26 mouse cellular contexts compared by ENCODE assay signal in genomic region chr3:100961501-100961900, GRCm38 (mm10). TPM values are rescaled to one million over a fixed set of nuclear protein-coding genes. Genes with fewer than 3 reads are reported as not detected.
A peak's percentile ranks its signal among the peaks of the same experiment; 100 is the strongest.
DNase-seq lines count a peak whose midpoint lies in the region; ATAC-seq and TF ChIP-seq lines count a peak whose summit lies in the region.
"Had no signal": no experiment of that assay in that cellular context is flagged by ENCODE, and none has a peak within 500 bp of the region (broad histone marks: within the 10 kb centered on the region; RNA-seq: fewer than 3 reads in every experiment).

No protein-coding gene starts in this region.

- peak overlapping the region; percentile 50 for H3K9ac ChIP-seq in heart, embryonic 13.5 days
- H3K9ac ChIP-seq in hindbrain, embryonic 13.5 days: 0 out of 2 replicates have a peak overlapping the region, but pooled peaks have one; percentile 13
- no peak overlapping the region for H3K9ac ChIP-seq in hindbrain, embryonic 11.5 days (ENCODE audit: low read depth, low read length)
- H3K9ac ChIP-seq: embryonic facial prominence, embryonic 15.5 days; forebrain, embryonic 12.5 days; forebrain, postnatal 0 days; kidney, embryonic 15.5 days; limb, embryonic 12.5 days; lung, embryonic 14.5 days; midbrain, embryonic 15.5 days; stomach, embryonic 15.5 days had no signal

- TF ChIP-seq POLR2A in lung, adult 2 months (IDR thresholded peaks at IDR 0.05; ENCODE audit: borderline replicate concordance, extremely low read depth, low read depth, low read length): no peak

- 67% methylated on average over 7 of the region's 7 CpGs for WGBS in heart, embryonic 13.5 days
- WGBS in hindbrain, embryonic 13.5 days: 93% methylated on average over 7 of the region's 7 CpGs
- WGBS in hindbrain, embryonic 11.5 days: 92% methylated on average over 7 of the region's 7 CpGs
- 74% methylated on average over 7 of the region's 7 CpGs for WGBS in lung, adult 2 months

- no peak for DNase-seq in heart, postnatal 4 days
- no peak for DNase-seq in hindbrain, embryonic 11.5 days (ENCODE audit: low spot score)
- peak; percentile 35 for DNase-seq in lung, postnatal 36 days
- DNase-seq in lung, adult 2 months: no peak
- no peak for DNase-seq in left cerebral cortex, postnatal 4 days
- DNase-seq: adrenal gland, postnatal 36 days; B cell, adult 2 months; cerebellum, adult 18-20 months; cerebellum, postnatal 10 days; forebrain, postnatal 0 days; kidney, adult 18-20 months; kidney, postnatal 25 days; lung, embryonic 14.5 days; right cerebral cortex, postnatal 25 days; thymus, adult 18-20 months; thymus, postnatal 25 days had no signal

- H3K4me3 ChIP-seq in heart, embryonic 13.5 days: no peak overlapping the region
- no peak overlapping the region for H3K4me3 ChIP-seq in hindbrain, embryonic 13.5 days
- H3K4me3 ChIP-seq in hindbrain, embryonic 11.5 days (ENCODE audit: low read depth, low read length): no peak overlapping the region
- no peak overlapping the region for H3K4me3 ChIP-seq in lung, adult 2 months (replicated peaks; ENCODE audit: extremely low read depth, low read depth, low read length)
- H3K4me3 ChIP-seq: embryonic facial prominence, embryonic 15.5 days; forebrain, embryonic 12.5 days; kidney, embryonic 15.5 days; limb, embryonic 12.5 days; midbrain, embryonic 15.5 days; stomach, embryonic 15.5 days had no signal

- H3K9me3 ChIP-seq in heart, embryonic 13.5 days: no peaks in the 10 kb centered on the region
- no peaks in the 10 kb centered on the region for H3K9me3 ChIP-seq in hindbrain, embryonic 13.5 days
- H3K9me3 ChIP-seq in hindbrain, embryonic 11.5 days (ENCODE audit: control insufficient read depth, low read length): no peaks in the 10 kb centered on the region
- H3K9me3 ChIP-seq: embryonic facial prominence, embryonic 15.5 days; forebrain, embryonic 12.5 days; kidney, embryonic 15.5 days; limb, embryonic 12.5 days; midbrain, embryonic 15.5 days; stomach, embryonic 15.5 days had no signal

- ATAC-seq in heart, embryonic 13.5 days (ENCODE audit: extremely low read depth, insufficient number of reproducible peaks, low FRiP score, low TSS enrichment): no peak
- no peak for ATAC-seq in hindbrain, embryonic 13.5 days (ENCODE audit: low FRiP score)
- no peak for ATAC-seq in hindbrain, embryonic 11.5 days (ENCODE audit: low FRiP score)
- ATAC-seq: forebrain, postnatal 0 days; hindbrain, embryonic 16.5 days; midbrain, embryonic 15.5 days had no signal

- H3K27ac ChIP-seq in heart, embryonic 13.5 days (replicated peaks): peak overlapping the region; percentile 87
- no peak overlapping the region for H3K27ac ChIP-seq in hindbrain, embryonic 13.5 days
- H3K27ac ChIP-seq in hindbrain, embryonic 11.5 days (ENCODE audit: low read depth, low read length): no peak overlapping the region
- H3K27ac ChIP-seq: embryonic facial prominence, embryonic 15.5 days; forebrain, embryonic 12.5 days; kidney, embryonic 15.5 days; limb, embryonic 12.5 days; midbrain, embryonic 15.5 days; stomach, embryonic 15.5 days had no signal

- peaks cover 91% of the 10 kb centered on the region for H3K36me3 ChIP-seq in heart, embryonic 13.5 days
- H3K36me3 ChIP-seq in hindbrain, embryonic 13.5 days: peaks cover 49% of the 10 kb centered on the region
- H3K36me3 ChIP-seq in hindbrain, embryonic 11.5 days (ENCODE audit: control insufficient read depth, insufficient read depth, low read length): peaks cover 4% of the 10 kb centered on the region; the same call in 1 of the 2 replicates
- H3K36me3 ChIP-seq: midbrain, embryonic 15.5 days had no signal

- intact Hi-C loops in left cerebral cortex, postnatal 4 days (cut with DNase I): loop anchor here (10.0 kb wide), 1 partner anchor 843 kb away; no protein-coding TSS in a partner anchor

- no peak for TF ChIP-seq CTCF in lung, adult 2 months (IDR thresholded peaks at IDR 0.05; ENCODE audit: insufficient read depth, low read length)

- peaks cover 25% of the 10 kb centered on the region for H3K4me1 ChIP-seq in heart, embryonic 13.5 days
- H3K4me1 ChIP-seq in hindbrain, embryonic 13.5 days (replicated peaks): no peaks in the 10 kb centered on the region
- H3K4me1 ChIP-seq in hindbrain, embryonic 11.5 days (replicated peaks; ENCODE audit: control insufficient read depth, insufficient read depth, low read length): no peaks in the 10 kb centered on the region
- no peaks in the 10 kb centered on the region for H3K4me1 ChIP-seq in lung, adult 2 months (ENCODE audit: control insufficient read depth, insufficient read depth, low read length)
- H3K4me1 ChIP-seq: embryonic facial prominence, embryonic 15.5 days; forebrain, embryonic 12.5 days; kidney, embryonic 15.5 days; limb, embryonic 12.5 days; midbrain, embryonic 15.5 days; stomach, embryonic 15.5 days had no signal

- no peaks in the 10 kb centered on the region for H3K27me3 ChIP-seq in heart, embryonic 13.5 days (replicated peaks)
- no peaks in the 10 kb centered on the region for H3K27me3 ChIP-seq in hindbrain, embryonic 13.5 days
- no peaks in the 10 kb centered on the region for H3K27me3 ChIP-seq in hindbrain, embryonic 11.5 days (ENCODE audit: control insufficient read depth, insufficient read depth, low read length)
- H3K27me3 ChIP-seq: embryonic facial prominence, embryonic 15.5 days; forebrain, embryonic 12.5 days; kidney, embryonic 15.5 days; limb, embryonic 12.5 days; midbrain, embryonic 15.5 days; stomach, embryonic 15.5 days had no signal

- H3K4me2 ChIP-seq in heart, embryonic 13.5 days: 0 out of 2 replicates have a peak overlapping the region, but pooled peaks have one; percentile 10
- no peak overlapping the region for H3K4me2 ChIP-seq in hindbrain, embryonic 13.5 days
- H3K4me2 ChIP-seq in hindbrain, embryonic 11.5 days (replicated peaks; ENCODE audit: low read depth, low read length): no peak overlapping the region
- H3K4me2 ChIP-seq: embryonic facial prominence, embryonic 15.5 days; forebrain, embryonic 12.5 days; kidney, embryonic 15.5 days; limb, embryonic 12.5 days; liver, embryonic 11.5 days; lung, embryonic 14.5 days; midbrain, embryonic 15.5 days; stomach, embryonic 15.5 days had no signal

RNA-seq across cellular contexts. Expression of gene Ttf2, which starts 8.0 kb away (rescaled TPM):
- 10.4 and 11.7 TPM in 2 replicates for polyA plus RNA-seq in heart, embryonic 13.5 days (2015; fragmentation: Nextera tagmentation; extraction: Ambion mirVana)
- total RNA-seq in heart, postnatal 4 days (2021): 10 to 100 TPM in 1 of 2 experiments, 1 to 10 TPM in 1; 9.6 to 11.1 TPM
- polyA plus RNA-seq in hindbrain, embryonic 13.5 days (2015; fragmentation: Nextera tagmentation; extraction: Ambion mirVana): 6.3 and 6.5 TPM in 2 replicates
- polyA plus RNA-seq in hindbrain, embryonic 11.5 days (2014; fragmentation: Nextera tagmentation; extraction: Ambion mirVana): 19.5 and 22.4 TPM in 2 replicates
- 2.3 and 3.0 TPM in 2 replicates for polyA plus RNA-seq in lung, adult 2 months (2012; rRNA removed)
- total RNA-seq in left cerebral cortex, postnatal 4 days (2021): 1 to 10 TPM; 3.3 to 3.5 TPM

RNA-seq across cellular contexts. Expression of gene Trim45, which starts 39.5 kb away (rescaled TPM):
- polyA plus RNA-seq in heart, embryonic 13.5 days (2015; fragmentation: Nextera tagmentation; extraction: Ambion mirVana): 3.6 and 3.8 TPM in 2 replicates
- total RNA-seq in heart, postnatal 4 days (2021): 10 to 100 TPM; 10.3 TPM
- 7.5 and 8.3 TPM in 2 replicates for polyA plus RNA-seq in hindbrain, embryonic 13.5 days (2015; fragmentation: Nextera tagmentation; extraction: Ambion mirVana)
- polyA plus RNA-seq in hindbrain, embryonic 11.5 days (2014; fragmentation: Nextera tagmentation; extraction: Ambion mirVana): 3.4 and 3.8 TPM in 2 replicates
- 2.2 and 2.7 TPM in 2 replicates for polyA plus RNA-seq in lung, adult 2 months (2012; rRNA removed)
- 1 to 10 TPM; 8.4 to 9.7 TPM for total RNA-seq in left cerebral cortex, postnatal 4 days (2021)
